Mouse (Mus musculus): ENCODE results near the gene Mast4. TPM values are rescaled to one million over a fixed set of nuclear protein-coding genes. Genes with fewer than 3 reads are reported as not detected.
"Not testable (repeated sequence)": the region's sequence is repeated elsewhere in the genome, so short reads cannot be mapped to it uniquely, and the experiment has no call there.

Mast4 gene
- total and polyA plus RNA-seq, 3 experiments = 8.5 to 33.1 (median 23.6) TPM

- TF ChIP-seq CTCF (IDR thresholded peaks at IDR 0.05) (no peak), EP300 (IDR thresholded peaks at IDR 0.05; ENCODE audit: insufficient read depth, low read depth, low read length) (0 out of 2 replicates have a peak, but pooled peaks have one; percentile 3), POLR2A (IDR thresholded peaks at IDR 0.05; ENCODE audit: insufficient read depth, low read depth, low read length) (no peak)
These were observed 589.1 kb downstream of the Mast4 start for GRCm38 (mm10) chr13:102745270-102745600.

GRCm38 (mm10) chr13:102744481-102745269, 589.6 kb downstream of the Mast4 start:
- no peak for TF ChIP-seq POLR2A (IDR thresholded peaks at IDR 0.05; ENCODE audit: insufficient read depth, low read depth, low read length)
- TF ChIP-seq EP300 (IDR thresholded peaks at IDR 0.05; ENCODE audit: insufficient read depth, low read depth, low read length) = peak; percentile 70; the same call in 1 of the 2 replicates
- peak; percentile 97 for TF ChIP-seq CTCF (IDR thresholded peaks at IDR 0.05)

More at GRCm38 (mm10) chr13:102745270-102745600, 589.1 kb downstream of the Mast4 start:
- H3K27me3 ChIP-seq (ENCODE audit: control insufficient read depth, insufficient read depth, low read length) = no peaks in the 10 kb centered on the region
- DNase-seq = no peak
- H3K36me3 ChIP-seq (ENCODE audit: control insufficient read depth, insufficient read depth, low read length) = no peaks in the 10 kb centered on the region
- H3K79me2 ChIP-seq (replicated peaks; ENCODE audit: control insufficient read depth, insufficient read depth, low read length) = no peaks in the 10 kb centered on the region
- WGBS = 95% methylated on average over 3 of the region's 3 CpGs
- intact Hi-C loops (cut with DNase I) = loop anchor here (1.0 kb wide), 1 partner anchor 67 kb away; no protein-coding TSS in a partner anchor
- H3K4me1 ChIP-seq (ENCODE audit: control insufficient read depth, insufficient read depth, low read length) = peaks cover 2% of the 10 kb centered on the region; the same call in 1 of the 2 replicates
- H3K4me3 ChIP-seq = no peak overlapping the region
- no peak overlapping the region for H3K9ac ChIP-seq (ENCODE audit: low read depth, low read length)
- H3K27ac ChIP-seq = no peak overlapping the region

GRCm38 (mm10) chr13:102739720-102740535, 594.4 kb downstream of the Mast4 start:
- intact Hi-C loops (cut with DNase I) = no loop called here
- no peak overlapping the region for H3K27ac ChIP-seq
- no peak overlapping the region for H3K9ac ChIP-seq (ENCODE audit: low read depth, low read length)
- H3K36me3 ChIP-seq (ENCODE audit: control insufficient read depth, insufficient read depth, low read length) = no peaks in the 10 kb centered on the region
- H3K27me3 ChIP-seq (ENCODE audit: control insufficient read depth, insufficient read depth, low read length) = no peaks in the 10 kb centered on the region
- H3K79me2 ChIP-seq (replicated peaks; ENCODE audit: control insufficient read depth, insufficient read depth, low read length) = no peaks in the 10 kb centered on the region
- no peak overlapping the region for H3K4me3 ChIP-seq
- no peaks in the 10 kb centered on the region for H3K4me1 ChIP-seq (ENCODE audit: control insufficient read depth, insufficient read depth, low read length)
- DNase-seq = no peak
- no peak for TF ChIP-seq EP300 (IDR thresholded peaks at IDR 0.05; ENCODE audit: insufficient read depth, low read depth, low read length)
- no peak for TF ChIP-seq CTCF (IDR thresholded peaks at IDR 0.05)
- no peak for TF ChIP-seq POLR2A (IDR thresholded peaks at IDR 0.05; ENCODE audit: insufficient read depth, low read depth, low read length)
- 89% methylated on average over 13 of the region's 13 CpGs for WGBS

More at GRCm38 (mm10) chr13:102744481-102745269, 589.6 kb downstream of the Mast4 start:
- Histone ChIP-seq H3K4me1 (ENCODE audit: control insufficient read depth, insufficient read depth, low read length) (peaks cover 2% of the 10 kb centered on the region; the same call in 1 of the 2 replicates), H3K4me3 (no peak overlapping the region), H3K79me2 (replicated peaks; ENCODE audit: control insufficient read depth, insufficient read depth, low read length) (no peaks in the 10 kb centered on the region), H3K9ac (ENCODE audit: low read depth, low read length) (no peak overlapping the region), H3K27ac (no peak overlapping the region), H3K27me3 (ENCODE audit: control insufficient read depth, insufficient read depth, low read length) (no peaks in the 10 kb centered on the region), H3K36me3 (ENCODE audit: control insufficient read depth, insufficient read depth, low read length) (no peaks in the 10 kb centered on the region)
- WGBS = 68% methylated on average over 9 of the region's 9 CpGs
- intact Hi-C loops (cut with DNase I) = loop anchor here (1.0 kb wide), 1 partner anchor 66 kb away; no protein-coding TSS in a partner anchor
- peak; percentile 55 to 58 for DNase-seq

- Histone ChIP-seq H3K36me3 (ENCODE audit: control insufficient read depth, insufficient read depth, low read length) (no peaks in the 10 kb centered on the region), H3K27me3 (ENCODE audit: control insufficient read depth, insufficient read depth, low read length) (no peaks in the 10 kb centered on the region), H3K79me2 (replicated peaks; ENCODE audit: control insufficient read depth, insufficient read depth, low read length) (no peaks in the 10 kb centered on the region), H3K4me3 (no peak overlapping the region), H3K4me1 (ENCODE audit: control insufficient read depth, insufficient read depth, low read length) (no peaks in the 10 kb centered on the region), H3K9ac (ENCODE audit: low read depth, low read length) (no peak overlapping the region), H3K27ac (no peak overlapping the region)
- intact Hi-C loops (cut with DNase I) = no loop called here
- 91% methylated on average over 7 of the region's 7 CpGs for WGBS
- DNase-seq = no peak
- TF ChIP-seq EP300 (IDR thresholded peaks at IDR 0.05; ENCODE audit: insufficient read depth, low read depth, low read length) (no peak), CTCF (IDR thresholded peaks at IDR 0.05) (no peak), POLR2A (IDR thresholded peaks at IDR 0.05; ENCODE audit: insufficient read depth, low read depth, low read length) (no peak)
These were observed 596.5 kb downstream of the Mast4 start for GRCm38 (mm10) chr13:102737811-102738210.

- no peaks in the 10 kb centered on the region for H3K4me1 ChIP-seq (ENCODE audit: control insufficient read depth, insufficient read depth, low read length)
- H3K36me3 ChIP-seq (ENCODE audit: control insufficient read depth, insufficient read depth, low read length) = no peaks in the 10 kb centered on the region
- 87% methylated on average over 2 of the region's 2 CpGs for WGBS
- no peak overlapping the region for H3K4me3 ChIP-seq
- no peak for DNase-seq
- intact Hi-C loops (cut with DNase I) = no loop called here
- H3K27ac ChIP-seq = no peak overlapping the region
- H3K9ac ChIP-seq (ENCODE audit: low read depth, low read length) = no peak overlapping the region
- H3K27me3 ChIP-seq (ENCODE audit: control insufficient read depth, insufficient read depth, low read length) = no peaks in the 10 kb centered on the region
- TF ChIP-seq POLR2A (IDR thresholded peaks at IDR 0.05; ENCODE audit: insufficient read depth, low read depth, low read length) (no peak), EP300 (IDR thresholded peaks at IDR 0.05; ENCODE audit: insufficient read depth, low read depth, low read length) (no peak)
- H3K79me2 ChIP-seq (replicated peaks; ENCODE audit: control insufficient read depth, insufficient read depth, low read length) = no peaks in the 10 kb centered on the region
These were observed 601.2 kb downstream of the Mast4 start for GRCm38 (mm10) chr13:102733063-102733462.

GRCm38 (mm10) chr13:102728951-102729350, 605.3 kb downstream of the Mast4 start:
- H3K79me2 ChIP-seq (replicated peaks; ENCODE audit: control insufficient read depth, insufficient read depth, low read length); H3K9ac ChIP-seq (ENCODE audit: low read depth, low read length); H3K36me3 ChIP-seq (ENCODE audit: control insufficient read depth, insufficient read depth, low read length); H3K27ac ChIP-seq; H3K4me3 ChIP-seq; DNase-seq; H3K27me3 ChIP-seq (ENCODE audit: control insufficient read depth, insufficient read depth, low read length); H3K4me1 ChIP-seq (ENCODE audit: control insufficient read depth, insufficient read depth, low read length); intact Hi-C loops (cut with DNase I): not testable (repeated sequence)
- WGBS = 74% methylated on average over 7 of the region's 7 CpGs

Measured in heart, adult 2 months (tissue).